Mouse (Mus musculus) liver, postnatal 0 days (tissue): ENCODE results near the gene Tefm. TPM values are rescaled to one million over a fixed set of nuclear protein-coding genes. Genes with fewer than 3 reads are reported as not detected.

Experiments used
- ATAC-seq: fragments of 200-750 bp; cut with Nextera tagmentation; 2 replicates; pipeline ENCODE4 v1.8.0; 2017; ENCODE audit warnings: mild to moderate bottlenecking, moderate library complexity
- DNase-seq: peaks from one replicate; pipeline ENCODE4 v3.0.0-alpha.2; 2016
- H3K27ac ChIP-seq: fragments of 300-500 bp; sonication (generic); 2 replicates; pipeline ENCODE4 v1.5.1; 2014; ENCODE audit warnings: antibody characterized with exemption, moderate library complexity, mild to moderate bottlenecking, low read depth
- H3K27me3 ChIP-seq: fragments of 300-500 bp; sonication (generic); 2 replicates; pipeline ENCODE4 v1.6.1; 2014; ENCODE audit warnings: low read length, control low read depth, mixed read lengths; ENCODE audit not compliant: insufficient read depth
- H3K36me3 ChIP-seq: fragments of 300-500 bp; sonication (generic); replicated peaks from 2 replicates; pipeline ENCODE4 v1.6.1; 2014; ENCODE audit warnings: mild to moderate bottlenecking, control low read depth, low read length, moderate library complexity, mixed read lengths; ENCODE audit not compliant: insufficient read depth
- H3K4me1 ChIP-seq: fragments of 300-500 bp; sonication (generic); 2 replicates; pipeline ENCODE4 v1.6.1; 2014; ENCODE audit warnings: antibody characterized with exemption, mild to moderate bottlenecking, control low read depth; ENCODE audit not compliant: insufficient read depth
- H3K4me2 ChIP-seq: fragments of 300-500 bp; sonication (generic); 2 replicates; pipeline ENCODE4 v1.6.1; 2014; ENCODE audit warnings: low read depth, mild to moderate bottlenecking, low read length, moderate library complexity, mixed read lengths
- H3K4me3 ChIP-seq: fragments of 300-500 bp; sonication (generic); 2 replicates; pipeline ENCODE4 v1.5.1; 2014; ENCODE audit warnings: low read depth, low read length
- H3K9ac ChIP-seq: fragments of 300-500 bp; sonication (generic); replicated peaks from 2 replicates; pipeline ENCODE4 v1.6.1; 2014; ENCODE audit warnings: mild to moderate bottlenecking, moderate library complexity
- H3K9me3 ChIP-seq: fragments of 300-500 bp; sonication (generic); 2 replicates; pipeline ENCODE4 v1.6.1; 2016; ENCODE audit warnings: mild to moderate bottlenecking, control low read depth, low read length, mixed read lengths
- CTCF ChIP-seq: sonication (generic); IDR thresholded peaks from 2 replicates; pipeline ENCODE4 v1.5.1; 2016; ENCODE audit warnings: antibody characterized with exemption, low read depth
- EP300 ChIP-seq: IDR thresholded peaks from 2 replicates; pipeline ENCODE4 v1.6.1; 2016; ENCODE audit warnings: antibody characterized with exemption, low read depth, mild to moderate bottlenecking
- WGBS: fragments of 180-500 bp; shearing (Covaris S2); extraction: QIAGEN DNeasy Blood & Tissue Kit; methylation state at CpG from one replicate; pipeline ENCODE4 v1.1.7; 2014; ENCODE audit not compliant: insufficient replicate concordance; 5-methylcytosine and 5-hydroxymethylcytosine counted together
- polyA plus RNA-seq: library from polyadenylated mRNA; unstranded; fragments of >200 nt; fragmentation: Nextera tagmentation; extraction: Ambion mirVana; gene quantifications from 2 replicates; pipeline ENCODE4 v1.2.1, GENCODE M21; 2015

Tefm gene
- polyA plus RNA-seq, 1 experiment from 2014 or later: 17.1 TPM

DNA sequence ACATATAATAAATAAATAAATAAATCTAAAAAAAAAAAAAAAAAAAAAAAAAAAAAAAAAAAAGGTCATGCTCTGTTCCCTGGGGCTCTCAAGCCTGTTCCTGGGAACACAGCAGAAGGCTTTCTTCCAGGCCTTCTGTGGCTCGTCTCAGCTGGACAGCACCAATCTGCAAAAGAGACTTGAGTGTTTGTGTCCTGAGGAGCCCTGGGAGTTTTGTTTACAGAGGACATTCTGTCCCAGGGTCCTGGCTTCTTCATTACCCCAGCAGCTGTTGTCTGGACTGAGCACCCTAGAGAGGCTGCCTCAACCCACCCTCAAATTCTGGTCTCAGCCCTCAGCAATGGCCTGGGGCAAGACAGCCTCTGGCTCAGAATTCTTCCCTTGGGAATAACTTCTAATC lies 6.3 kb upstream of the Tefm start:
- Histone ChIP-seq H3K4me3 (no peak overlapping the region), H3K27me3 (no peaks in the 10 kb centered on the region), H3K9ac (no peak overlapping the region), H3K27ac (no peak overlapping the region), H3K4me1 (peaks cover 12% of the 10 kb centered on the region), H3K36me3 (no peaks in the 10 kb centered on the region), H3K4me2 (no peak overlapping the region), H3K9me3 (no peaks in the 10 kb centered on the region)
- WGBS: 65% methylated on average over 1 of the region's 1 CpGs
- ATAC-seq: no peak
- no peak for TF ChIP-seq EP300
- TF ChIP-seq CTCF: no peak
- no peak for DNase-seq

DNA sequence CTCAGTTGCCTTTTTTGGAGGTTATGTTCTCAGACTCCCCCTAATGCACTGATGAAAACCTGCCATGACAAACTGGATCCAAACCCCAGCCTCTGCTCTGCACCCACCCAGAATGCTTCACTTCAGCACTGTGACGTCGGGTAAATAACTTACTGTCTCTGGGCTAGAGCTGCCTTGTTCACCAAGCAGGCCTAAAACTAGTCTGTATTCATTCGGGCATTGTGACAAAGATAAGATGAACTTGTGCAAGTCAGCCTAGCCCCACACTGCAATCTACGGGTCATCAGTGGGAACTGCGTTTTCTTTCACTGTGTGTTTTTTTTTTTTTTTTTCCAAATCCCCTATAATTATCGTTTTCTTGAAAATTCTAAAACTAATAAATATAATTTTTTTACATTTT lies 5.8 kb upstream of the Tefm start:
- no peak for TF ChIP-seq EP300
- TF ChIP-seq CTCF: peak; percentile 30
- H3K4me2 ChIP-seq: no peak overlapping the region
- no peak overlapping the region for H3K4me3 ChIP-seq
- no peaks in the 10 kb centered on the region for H3K9me3 ChIP-seq
- no peak for DNase-seq
- WGBS: 46% methylated on average over 6 of the region's 6 CpGs
- H3K4me1 ChIP-seq: peaks cover 13% of the 10 kb centered on the region
- H3K27me3 ChIP-seq: no peaks in the 10 kb centered on the region
- no peaks in the 10 kb centered on the region for H3K36me3 ChIP-seq
- H3K9ac ChIP-seq: no peak overlapping the region
- ATAC-seq: no peak
- H3K27ac ChIP-seq: peak overlapping the region; percentile 16; the same call in 1 of the 2 replicates

DNA sequence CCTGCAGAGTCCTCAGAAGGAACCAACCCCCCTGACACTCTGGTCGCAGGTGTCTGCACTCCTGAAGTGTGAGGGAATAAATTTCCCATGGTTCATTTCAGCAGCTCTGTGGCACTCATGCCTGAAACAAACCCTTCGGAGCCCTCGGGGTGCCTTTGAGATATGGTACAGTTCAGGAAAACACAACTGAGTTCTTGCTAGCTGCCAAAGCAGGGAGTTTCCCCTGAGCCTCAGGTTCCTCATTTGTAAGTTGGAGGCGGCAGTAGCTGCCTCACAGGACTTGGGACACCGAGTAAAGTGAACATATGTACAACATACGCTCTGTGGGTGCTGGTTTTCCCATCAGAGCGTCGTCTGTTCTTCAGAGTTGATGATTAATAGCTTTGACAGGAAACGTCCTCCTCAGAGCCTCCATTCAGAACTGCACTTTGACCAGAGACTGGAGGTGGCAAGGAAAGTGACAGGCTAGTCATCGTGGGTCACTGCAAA lies 3.9 kb upstream of the Tefm start:
- Histone ChIP-seq H3K36me3 (no peaks in the 10 kb centered on the region), H3K27ac (peak overlapping the region; percentile 60), H3K9ac (no peak overlapping the region), H3K9me3 (no peaks in the 10 kb centered on the region), H3K4me3 (no peak overlapping the region), H3K4me2 (peak overlapping the region; percentile 11; the same call in 1 of the 2 replicates), H3K27me3 (no peaks in the 10 kb centered on the region), H3K4me1 (peaks cover 17% of the 10 kb centered on the region)
- ATAC-seq: peak; percentile 46
- 7% methylated on average over 10 of the region's 10 CpGs for WGBS
- peak; percentile 46 for DNase-seq
- TF ChIP-seq CTCF: no peak
- TF ChIP-seq EP300: no peak

DNA sequence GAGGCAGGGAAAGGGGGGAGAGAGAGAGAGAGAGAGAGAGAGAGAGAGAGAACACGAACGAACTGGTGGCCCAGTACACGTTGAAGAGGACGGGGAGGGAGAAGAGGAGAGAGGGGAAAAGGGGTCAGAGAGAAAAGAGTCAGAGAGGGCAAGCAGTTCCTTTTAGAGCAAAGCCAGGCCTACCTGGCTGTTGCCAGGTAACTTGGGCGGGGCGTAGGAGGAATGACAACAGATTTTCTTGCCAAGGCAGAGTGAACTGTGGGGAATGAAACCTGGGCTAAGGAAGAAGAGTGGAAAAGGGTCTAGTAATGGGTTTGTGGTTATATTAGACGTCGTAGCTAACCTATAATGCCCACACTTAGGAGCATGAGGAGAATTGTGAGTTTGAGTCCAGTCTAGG lies 897 bp upstream of the Tefm start:
- DNase-seq: no peak
- TF ChIP-seq EP300 (no peak), CTCF (no peak)
- Histone ChIP-seq H3K36me3 (peaks cover 7% of the 10 kb centered on the region), H3K9ac (no peak overlapping the region), H3K4me3 (no peak overlapping the region), H3K27ac (no peak overlapping the region), H3K4me1 (peaks cover 19% of the 10 kb centered on the region), H3K4me2 (peak overlapping the region; percentile 90), H3K9me3 (no peaks in the 10 kb centered on the region), H3K27me3 (no peaks in the 10 kb centered on the region)
- no peak for ATAC-seq
- WGBS: 43% methylated on average over 8 of the region's 8 CpGs

- no peak for TF ChIP-seq CTCF
- TF ChIP-seq EP300: no peak
- H3K4me3 ChIP-seq: no peak overlapping the region
- H3K4me2 ChIP-seq: no peak overlapping the region
- peaks cover 45% of the 10 kb centered on the region for H3K36me3 ChIP-seq
- H3K9ac ChIP-seq: no peak overlapping the region
- H3K4me1 ChIP-seq: peaks cover 6% of the 10 kb centered on the region; the same call in 1 of the 2 replicates
- no peak overlapping the region for H3K27ac ChIP-seq
- 88% methylated on average over 5 of the region's 5 CpGs for WGBS
- H3K27me3 ChIP-seq: no peaks in the 10 kb centered on the region
- H3K9me3 ChIP-seq: no peaks in the 10 kb centered on the region
- no peak for ATAC-seq
- DNase-seq: no peak
These were observed 4.2 kb downstream of the Tefm start for GRCm38 (mm10) chr11:80137773-80138172.

DNA sequence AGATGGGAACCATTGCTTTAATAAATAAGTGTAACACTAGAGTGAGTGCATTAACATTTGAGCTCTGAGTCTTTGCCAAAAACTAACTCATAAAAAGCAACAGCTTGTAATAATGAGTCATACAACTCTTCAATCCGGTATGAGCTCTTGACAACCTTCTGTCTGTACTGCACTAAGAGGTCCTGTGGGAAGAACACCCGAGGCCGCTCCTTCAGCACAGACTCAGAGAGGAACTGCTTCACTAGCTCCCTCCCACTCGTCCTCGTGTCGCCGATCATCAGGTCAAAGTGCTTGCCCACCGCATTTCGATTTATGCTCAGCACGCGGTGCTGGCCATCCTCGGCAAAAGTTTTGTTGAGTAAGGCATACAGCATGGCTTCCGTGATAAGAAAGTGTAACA lies 5.2 kb downstream of the Tefm start:
- no peak for TF ChIP-seq EP300
- TF ChIP-seq CTCF: no peak
- no peak overlapping the region for H3K4me2 ChIP-seq
- 90% methylated on average over 13 of the region's 13 CpGs for WGBS
- H3K36me3 ChIP-seq: peaks cover 54% of the 10 kb centered on the region
- no peaks in the 10 kb centered on the region for H3K27me3 ChIP-seq
- ATAC-seq (no peak), DNase-seq (no peak)
- H3K27ac ChIP-seq: no peak overlapping the region
- H3K9me3 ChIP-seq: no peaks in the 10 kb centered on the region
- no peak overlapping the region for H3K4me3 ChIP-seq
- no peak overlapping the region for H3K9ac ChIP-seq
- H3K4me1 ChIP-seq: 0 out of 2 replicates have a peak, but pooled peaks cover 4% of the 10 kb centered on the region
